ENCODE assay signal across 8 mouse cellular contexts in the genomic region with DNA sequence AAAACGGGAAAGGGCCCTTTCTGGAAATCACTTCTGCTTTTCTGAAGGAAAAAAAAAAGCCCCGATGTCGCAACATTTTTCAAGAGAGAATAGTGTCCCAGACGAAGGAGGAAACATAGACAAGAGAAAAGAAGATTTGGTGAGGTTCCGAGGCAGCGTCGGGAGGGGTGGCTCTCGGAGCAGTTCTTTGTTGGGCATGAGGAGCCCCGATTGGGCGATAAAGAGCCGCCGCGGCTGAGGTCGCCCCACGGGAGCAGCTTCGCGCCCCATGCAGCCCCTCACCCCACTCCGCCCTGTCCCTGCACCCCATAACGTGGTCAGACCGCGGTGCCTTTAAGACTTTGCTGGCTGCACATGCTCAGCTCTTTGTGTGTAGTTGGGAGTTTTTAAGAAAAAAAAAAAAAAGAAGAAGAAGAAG. TPM values are rescaled to one million over a fixed set of nuclear protein-coding genes. Genes with fewer than 3 reads are reported as not detected.
DNase-seq lines count a peak whose midpoint lies in the region; ATAC-seq and TF ChIP-seq lines count a peak whose summit lies in the region.

No protein-coding gene starts in this region.

- TF ChIP-seq POLR2A in cortical plate, adult 2 months (IDR thresholded peaks at IDR 0.05; ENCODE audit: extremely low read depth, insufficient read depth, low read length): no peak
- TF ChIP-seq POLR2A in testis, adult 2 months (IDR thresholded peaks at IDR 0.05; ENCODE audit: control insufficient read depth, low read depth, low read length): no peak

- peak overlapping the region; percentile 100 for H3K4me2 ChIP-seq in hindbrain, embryonic 11.5 days (replicated peaks; ENCODE audit: low read depth, low read length)

- DNase-seq in cerebellum, adult 9-10 months: peak; percentile 4
- DNase-seq in cerebellum, adult 8-10 months: no peak
- peak; percentile 82 for DNase-seq in 3134 (ENCODE audit: extremely low read depth, insufficient read length, low spot score)
- peak; percentile 77 for DNase-seq in hindbrain, embryonic 11.5 days (ENCODE audit: low spot score)
- peak; percentile 46 for DNase-seq in lung, postnatal 14 days
- DNase-seq in ovary, postnatal 10 days (ENCODE audit: low spot score): no peak

- no peaks in the 10 kb centered on the region; the same call in 1 of the 2 replicates for H3K27me3 ChIP-seq in hindbrain, embryonic 11.5 days (ENCODE audit: control insufficient read depth, insufficient read depth, low read length)
- H3K27me3 ChIP-seq in testis, adult 2 months (ENCODE audit: control insufficient read depth, insufficient read depth, low read length): peaks cover 4% of the 10 kb centered on the region; the same call in 1 of the 2 replicates

- WGBS in hindbrain, embryonic 11.5 days: under 1% methylated on average over 21 of the region's 21 CpGs

- peak; percentile 49 for ATAC-seq in hindbrain, embryonic 11.5 days (ENCODE audit: low FRiP score)

- peaks cover 2% of the 10 kb centered on the region; the same call in 1 of the 2 replicates for H3K4me1 ChIP-seq in cortical plate, adult 2 months (ENCODE audit: control insufficient read depth, insufficient read depth, low read length)
- no peaks in the 10 kb centered on the region for H3K4me1 ChIP-seq in hindbrain, embryonic 11.5 days (replicated peaks; ENCODE audit: control insufficient read depth, insufficient read depth, low read length)
- H3K4me1 ChIP-seq in testis, adult 2 months (ENCODE audit: control insufficient read depth, insufficient read depth, low read length): peaks cover 15% of the 10 kb centered on the region

- peak overlapping the region; percentile 93 for H3K9ac ChIP-seq in hindbrain, embryonic 11.5 days (ENCODE audit: low read depth, low read length)

- TF ChIP-seq CTCF in cortical plate, adult 2 months (IDR thresholded peaks at IDR 0.05; ENCODE audit: extremely low read depth, insufficient read depth, low read length): no peak
- no peak for TF ChIP-seq CTCF in testis, adult 2 months (IDR thresholded peaks at IDR 0.05; ENCODE audit: control insufficient read depth, insufficient read depth, insufficient replicate concordance, low read depth, low read length)

- H3K9me3 ChIP-seq in hindbrain, embryonic 11.5 days (ENCODE audit: control insufficient read depth, low read length): no peaks in the 10 kb centered on the region

- H3K27ac ChIP-seq in cortical plate, adult 2 months (ENCODE audit: insufficient read depth, low read length): peak overlapping the region; percentile 100
- H3K27ac ChIP-seq in hindbrain, embryonic 11.5 days (ENCODE audit: low read depth, low read length): peak overlapping the region; percentile 98
- peak overlapping the region; percentile 94 for H3K27ac ChIP-seq in testis, adult 2 months (ENCODE audit: control insufficient read depth, insufficient read depth, low read depth, low read length)

- H3K4me3 ChIP-seq in cortical plate, adult 2 months (ENCODE audit: insufficient read depth, low read length): peak overlapping the region; percentile 96
- H3K4me3 ChIP-seq in hindbrain, embryonic 11.5 days (ENCODE audit: low read depth, low read length): peak overlapping the region; percentile 79
- peak overlapping the region; percentile 92 for H3K4me3 ChIP-seq in testis, adult 2 months (ENCODE audit: control insufficient read depth, low read depth, low read length)

- no peaks in the 10 kb centered on the region for H3K36me3 ChIP-seq in hindbrain, embryonic 11.5 days (ENCODE audit: control insufficient read depth, insufficient read depth, low read length)
- H3K36me3 ChIP-seq in testis, adult 2 months (ENCODE audit: control insufficient read depth, insufficient read depth, low read length): no peaks in the 10 kb centered on the region

RNA-seq across cellular contexts. Expression of a gene that starts 0.8 kb away (rescaled TPM):
- 34.5 and 35.5 TPM in 2 replicates for polyA plus RNA-seq in cortical plate, adult 2 months (2012; rRNA removed)
- 6.6 and 7.0 TPM in 2 replicates for polyA plus RNA-seq in hindbrain, embryonic 11.5 days (2014; fragmentation: Nextera tagmentation; extraction: Ambion mirVana)
- polyA plus RNA-seq in testis, adult 2 months (2012; rRNA removed): 3.4 and 3.8 TPM in 2 replicates

Comparison
In these comparisons a context has a peak if more than half of its experiments do, and no peak if none do; other contexts are left out.
1. DNase-seq: peak in cerebellum, adult 9-10 months (single experiment), 3134 (single experiment), hindbrain, embryonic 11.5 days (single experiment) and lung, postnatal 14 days (single experiment); none in cerebellum, adult 8-10 months (single experiment) and ovary, postnatal 10 days (single experiment).
2. Peak in every context shown above with its lines, with median percentiles within 50 percentile points of each other: H3K27ac ChIP-seq and H3K4me3 ChIP-seq.